Mouse (Mus musculus) liver, adult (tissue): Measurements from ENCODE around the gene Fsd1.

Experiments
- GATA4 ChIP-seq: IDR thresholded peaks from 2 replicates; pipeline ENCODE4 v1.6.1; 2014; ENCODE audit warnings: mild to moderate bottlenecking, low read length; ENCODE audit not compliant: insufficient replicate concordance

Gene Fsd1

GRCm38 (mm10) chr17:55958918-55959728 lies 27.2 kb upstream of the Fsd1 start, which contains the start of gene Yju2:
TSS of gene Yju2 (plus strand) at chr17:55959099.
- TF ChIP-seq GATA4: peak; percentile 39; the same call in 1 of the 2 replicates

GRCm38 (mm10) chr17:55959946-55960740 lies 26.2 kb upstream of the Fsd1 start:
- no peak for TF ChIP-seq GATA4

GRCm38 (mm10) chr17:55960791-55961190 lies 25.5 kb upstream of the Fsd1 start:
- no peak for TF ChIP-seq GATA4

GRCm38 (mm10) chr17:55961631-55962030 lies 24.7 kb upstream of the Fsd1 start:
- TF ChIP-seq GATA4: no peak

GRCm38 (mm10) chr17:55963171-55963570 lies 23.1 kb upstream of the Fsd1 start:
- TF ChIP-seq GATA4: no peak

GRCm38 (mm10) chr17:55964496-55964895 lies 21.8 kb upstream of the Fsd1 start:
- TF ChIP-seq GATA4: no peak

GRCm38 (mm10) chr17:55964996-55965395 lies 21.3 kb upstream of the Fsd1 start:
- TF ChIP-seq GATA4: no peak

GRCm38 (mm10) chr17:55967186-55967585 lies 19.1 kb upstream of the Fsd1 start:
- no peak for TF ChIP-seq GATA4

GRCm38 (mm10) chr17:55968210-55968609 lies 18.1 kb upstream of the Fsd1 start:
- no peak for TF ChIP-seq GATA4

- TF ChIP-seq GATA4: no peak
These were observed 16.7 kb upstream of the Fsd1 start for GRCm38 (mm10) chr17:55969560-55969959.

- no peak for TF ChIP-seq GATA4
These were observed 16.1 kb upstream of the Fsd1 start, which contains the start of gene Shd for GRCm38 (mm10) chr17:55969966-55970891. TSS of gene Shd (plus strand) at chr17:55970467.

- no peak for TF ChIP-seq GATA4
These were observed 14.9 kb upstream of the Fsd1 start for GRCm38 (mm10) chr17:55971453-55971852.

GRCm38 (mm10) chr17:55976255-55976862 lies 9.9 kb upstream of the Fsd1 start:
- TF ChIP-seq GATA4: no peak

GRCm38 (mm10) chr17:55977301-55977700 lies 9.0 kb upstream of the Fsd1 start:
- no peak for TF ChIP-seq GATA4
